Mouse (Mus musculus) sigmoid colon, adult 10 weeks (tissue): Measurements from ENCODE around the gene Mapk12. TPM values are rescaled to one million over a fixed set of nuclear protein-coding genes. Genes with fewer than 3 reads are reported as not detected.

Source experiments
- polyA plus RNA-seq: library from polyadenylated mRNA; stranded (reverse); fragments of 350-450 nt; fragmentation: Illumina TruSeq; extraction: RNeasy Lipid Tissue Mini Kit (QIAGEN cat#74804); gene quantifications from one replicate; pipeline ENCODE4 v1.2.3, GENCODE M21; 2014; ENCODE audit warnings: low read depth, low replicate concordance

Mapk12 gene
- polyA plus RNA-seq, result 1.2 TPM

DNA sequence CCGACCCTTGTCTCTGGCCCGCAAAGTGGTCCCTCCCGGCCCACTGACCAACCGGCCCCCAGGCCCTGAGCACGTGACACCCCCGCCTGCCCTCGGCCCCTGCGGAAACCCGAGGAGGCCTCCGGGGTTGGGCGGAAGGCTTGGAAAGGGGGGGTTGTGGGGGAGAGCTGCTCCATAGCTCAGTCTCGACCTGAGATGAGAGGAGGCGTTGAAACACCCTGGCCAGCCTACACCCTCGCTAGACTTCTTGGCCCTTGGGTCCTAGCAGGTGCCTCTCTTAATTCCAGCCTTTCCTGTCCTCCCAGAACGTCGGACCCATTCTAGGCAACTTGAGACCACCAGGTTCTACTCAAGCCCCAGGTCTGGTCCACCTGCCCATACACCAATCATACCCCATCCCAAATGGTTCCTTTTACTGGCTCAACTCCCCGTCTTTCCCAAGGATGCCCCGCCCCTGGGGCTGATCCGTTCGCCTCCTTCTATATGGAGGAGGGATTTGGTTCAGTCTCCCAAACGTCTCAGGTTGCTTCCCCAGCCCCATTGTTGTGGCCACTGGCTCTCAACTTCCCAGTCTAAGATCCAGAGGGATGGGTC lies at the start of gene Mapk12:
Gene Mapk12, minus strand, starts transcription at position 45 of the 594 bp plus-strand sequence.

GRCm38 (mm10) chr15:89180571-89181229 lies 40.2 kb upstream of the Mapk12 start, which contains the start of gene Plxnb2:
Gene Plxnb2, minus strand, starts transcription at chr15:89180788.

GRCm38 (mm10) chr15:89149271-89150040 lies 9.0 kb upstream of the Mapk12 start, which contains the start of gene Mapk11:
Gene Mapk11, minus strand, starts transcription at chr15:89149628.

DNA sequence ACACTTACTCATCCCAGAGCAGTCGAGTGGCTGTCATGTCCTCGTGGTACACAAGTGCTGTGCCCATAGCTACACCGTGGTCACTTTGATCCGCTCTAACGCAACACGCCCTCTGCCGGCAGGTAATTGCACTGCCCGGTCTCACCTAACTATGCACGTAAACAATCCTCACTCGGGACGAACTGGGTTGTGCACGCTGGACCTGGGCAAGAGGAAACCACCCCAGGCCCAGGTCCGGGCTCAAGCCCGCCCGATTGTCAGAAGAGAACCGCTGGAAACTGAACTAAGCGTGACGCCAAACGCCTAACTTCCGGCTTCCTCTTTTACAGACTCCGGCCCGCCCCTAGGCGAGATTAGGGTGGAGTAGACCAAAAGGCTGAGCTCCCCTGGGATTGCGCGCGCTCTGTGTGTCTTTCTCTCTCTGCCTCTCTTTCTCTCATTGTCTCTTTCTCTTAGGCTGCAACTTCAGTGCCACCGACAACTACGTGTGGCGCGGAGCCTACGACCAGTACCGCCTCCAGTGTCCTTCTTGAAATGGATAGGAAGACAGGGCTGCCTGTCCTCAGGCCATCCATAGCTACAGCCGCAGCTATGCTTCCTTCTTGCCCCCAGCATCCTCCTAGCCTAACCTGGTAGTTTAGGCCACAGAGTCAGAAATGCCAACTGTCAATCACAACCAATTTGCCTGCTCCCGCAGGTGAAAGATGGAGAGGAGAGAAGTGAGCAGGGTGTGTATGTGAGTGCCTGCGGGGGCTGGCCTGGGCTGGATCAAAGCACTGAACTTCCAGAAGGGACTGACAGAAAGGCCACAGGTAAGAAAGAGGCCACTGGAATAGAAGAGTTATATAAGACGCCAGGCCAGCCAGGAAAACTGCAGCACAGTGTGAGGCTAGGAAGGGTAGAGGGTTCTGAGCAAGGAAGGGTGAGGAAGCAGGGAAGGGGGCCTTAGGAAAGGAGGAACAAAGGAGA lies 11.8 kb downstream of the Mapk12 start, which contains the start of gene Hdac10:
Gene Hdac10, minus strand, starts transcription at position 319 of the 969 bp plus-strand sequence.

DNA sequence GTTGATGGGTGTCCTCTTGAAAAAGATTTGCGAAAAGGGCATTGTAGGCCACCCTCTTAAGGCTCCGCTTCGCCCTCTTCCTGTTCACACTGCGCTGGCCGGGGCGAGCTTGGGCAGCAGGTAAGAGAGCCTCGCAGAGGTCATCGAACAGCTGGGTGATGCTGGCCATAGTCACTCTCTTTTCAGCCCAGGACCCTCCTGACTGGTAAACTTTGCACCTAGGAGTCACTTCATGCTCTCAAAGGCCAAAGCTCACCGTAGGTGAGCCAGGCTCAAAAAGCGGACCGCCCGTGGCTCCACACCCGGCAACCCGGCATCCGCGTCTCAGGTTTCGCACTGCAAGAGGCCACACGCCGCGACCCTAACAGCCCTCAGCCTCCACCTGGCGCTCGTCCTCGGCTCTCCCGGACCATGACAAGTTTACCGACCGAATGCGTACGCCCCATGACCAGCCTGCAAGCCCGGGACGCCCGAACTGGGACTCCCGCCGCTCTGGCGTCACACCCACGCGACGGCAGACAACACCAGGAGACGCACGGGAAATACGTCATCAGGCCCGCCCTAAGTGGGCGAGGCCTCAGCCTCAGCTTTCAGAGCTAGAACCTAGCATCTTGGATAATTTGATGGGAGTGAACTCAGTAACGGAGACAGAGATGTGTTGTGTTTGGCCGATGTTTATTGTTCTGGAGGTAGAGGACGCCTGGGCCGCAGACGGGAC lies 17.7 kb downstream of the Mapk12 start, which contains the start of gene Tubgcp6:
Gene Tubgcp6, minus strand, starts transcription at position 464 of the 718 bp plus-strand sequence.

GRCm38 (mm10) chr15:89088607-89089247 lies 51.8 kb downstream of the Mapk12 start, which contains the start of gene Selenoo:
Gene Selenoo, plus strand, starts transcription at chr15:89089084.

Other genes starting within 250 kb of the Mapk12 start
- gene Ttll8, start 186.3 kb downstream of the Mapk12 start, polyA plus RNA-seq, result not detected
- gene Mlc1, start 161.7 kb downstream of the Mapk12 start, polyA plus RNA-seq, result not detected
- gene Mov10l1, start 157.8 kb downstream of the Mapk12 start, polyA plus RNA-seq, result not detected
- gene Panx2, start 81.0 kb downstream of the Mapk12 start, polyA plus RNA-seq, result not detected
- gene Trabd, start 65.6 kb downstream of the Mapk12 start, polyA plus RNA-seq, result 4.7 TPM
- gene Selenoo, start 51.6 kb downstream of the Mapk12 start, polyA plus RNA-seq, result 6.4 TPM
- gene Tubgcp6, start 17.6 kb downstream of the Mapk12 start, polyA plus RNA-seq, result 1.4 TPM
- gene Hdac10, start 12.0 kb downstream of the Mapk12 start, polyA plus RNA-seq, result 0.63 TPM
- gene Mapk11, start 8.9 kb upstream of the Mapk12 start, polyA plus RNA-seq, result 0.41 TPM
- gene Plxnb2, start 40.1 kb upstream of the Mapk12 start, polyA plus RNA-seq, result 8.3 TPM
- gene Dennd6b, start 55.8 kb upstream of the Mapk12 start, polyA plus RNA-seq, result 0.66 TPM
- gene Ppp6r2, start 70.8 kb upstream of the Mapk12 start, polyA plus RNA-seq, result 12.7 TPM
- 4.3 TPM for gene Sbf1, start 174.6 kb upstream of the Mapk12 start, polyA plus RNA-seq
- gene Adm2, start 182.0 kb upstream of the Mapk12 start, polyA plus RNA-seq, result not detected
- gene Miox, start 193.7 kb upstream of the Mapk12 start, polyA plus RNA-seq, result not detected
- gene Lmf2, start 215.0 kb upstream of the Mapk12 start, polyA plus RNA-seq, result 5.0 TPM
- 11.4 TPM for gene Ncaph2, start 215.0 kb upstream of the Mapk12 start, polyA plus RNA-seq
- gene Sco2, start 233.1 kb upstream of the Mapk12 start, polyA plus RNA-seq, result 0.54 TPM
- gene Tymp, start 236.3 kb upstream of the Mapk12 start, polyA plus RNA-seq, result not detected
- gene Odf3b, start 238.6 kb upstream of the Mapk12 start, polyA plus RNA-seq, result not detected
- gene Klhdc7b, start 244.2 kb upstream of the Mapk12 start, polyA plus RNA-seq, result not detected